Mouse (Mus musculus): Measurements from ENCODE around the gene Apol11b.

GRCm38 (mm10) chr15:77588981-77589380, 54.1 kb downstream of the Apol11b start:
- TF ChIP-seq POLR2A (IDR thresholded peaks at IDR 0.05; ENCODE audit: control insufficient read depth, low read depth, low read length): no peak
- no peak for TF ChIP-seq CTCF (IDR thresholded peaks at IDR 0.05; ENCODE audit: control insufficient read depth, insufficient read depth, insufficient replicate concordance, low read depth, low read length)

Measured in testis, adult 2 months (tissue).